Mouse (Mus musculus) G1E (cell line): ENCODE results near the gene Slc35b2. TPM values are rescaled to one million over a fixed set of nuclear protein-coding genes. Genes with fewer than 3 reads are reported as not detected.
A peak's percentile ranks its signal among the peaks of the same experiment; 100 is the strongest.

ENCODE experiments used
- ATAC-seq: 2 replicates; pipeline ENCODE4 v1.8.0; 2016; ENCODE audit warnings: mild to moderate bottlenecking; ENCODE audit not compliant: insufficient number of reproducible peaks, poor library complexity, low FRiP score, severe bottlenecking; ENCODE audit errors: extremely low read depth
- DNase-seq: peaks from one replicate; pipeline ENCODE4 v3.0.0; 2012; ENCODE audit warnings: low spot score
- H3K27me3 ChIP-seq: 2 replicates; pipeline ENCODE4 v1.6.1; 2012; ENCODE audit warnings: mild to moderate bottlenecking, low read length, inconsistent platforms; ENCODE audit not compliant: insufficient read depth
- H3K36me3 ChIP-seq: replicated peaks from 2 replicates; pipeline ENCODE3; 2012; ENCODE audit warnings: mild to moderate bottlenecking, inconsistent platforms
- H3K4me1 ChIP-seq: 2 replicates; pipeline ENCODE4 v1.6.1; 2012; ENCODE audit warnings: low read depth, low read length, inconsistent platforms, mixed read lengths; ENCODE audit not compliant: insufficient read depth
- H3K4me3 ChIP-seq: 2 replicates; pipeline ENCODE4 v1.5.1; 2012; ENCODE audit warnings: low read depth, mild to moderate bottlenecking, inconsistent platforms, low read length, moderate library complexity, mixed read lengths
- H3K9me3 ChIP-seq: replicated peaks from 2 replicates; pipeline ENCODE4 v1.6.1; 2012; ENCODE audit warnings: inconsistent platforms
- CTCF ChIP-seq: IDR thresholded peaks from 2 replicates; pipeline ENCODE4 v1.5.1; 2012; ENCODE audit warnings: low read depth, low read length, inconsistent platforms, mixed read lengths
- GATA1 ChIP-seq: IDR thresholded peaks from 2 replicates; pipeline ENCODE4 v1.6.1; 2012; ENCODE audit warnings: borderline replicate concordance, low read length, inconsistent platforms, mixed read lengths
- GATA2 ChIP-seq: IDR thresholded peaks from 2 replicates; pipeline ENCODE4 v1.6.1; 2012; ENCODE audit warnings: low read depth, low read length, inconsistent platforms, borderline replicate concordance
- POLR2AphosphoS5 ChIP-seq: IDR thresholded peaks from 2 replicates; pipeline ENCODE4 v1.6.1; 2012; ENCODE audit warnings: low read depth, low read length, inconsistent platforms; ENCODE audit not compliant: insufficient replicate concordance
- TAL1 ChIP-seq: conservative IDR thresholded peaks from 2 replicates; pipeline ENCODE4 v1.6.1; 2012; ENCODE audit warnings: low read depth, low read length, inconsistent platforms, mixed read lengths
- polyA plus RNA-seq: library from polyadenylated mRNA; stranded (reverse); fragments of >175 nt; gene quantifications from 2 replicates; pipeline ENCODE4 v1.2.3, GENCODE M21; 2012
- total RNA-seq, 2 experiments: library from RNA; stranded (forward) in 1 of 2; stranded (reverse) in 1 of 2; fragments of 200-1000 nt in 1 of 2; fragments of >200 nt in 1 of 2; fragmentation: Nextera tagmentation in 1 of 2; gene quantifications; 2 replicates each; pipeline ENCODE4 v1.2.3; 2014 to 2017

Gene Slc35b2
- total and polyA plus RNA-seq, 3 experiments = 24.9 to 77.1 (median 46.5) TPM

- Histone ChIP-seq H3K36me3 (no peaks in the 10 kb centered on the region), H3K27me3 (peaks cover 15% of the 10 kb centered on the region), H3K4me3 (peak within 1 kb of the TSS; percentile 71), H3K9me3 (no peaks in the 10 kb centered on the region), H3K4me1 (peaks cover 76% of the 10 kb centered on the region)
- ATAC-seq (no peak), DNase-seq (peak; percentile 71)
- no peak for TF ChIP-seq TAL1
- no peak for TF ChIP-seq GATA2
- no peak for TF ChIP-seq GATA1
- TF ChIP-seq POLR2AphosphoS5 = no peak
- TF ChIP-seq CTCF = no peak
These were observed 36.0 kb downstream of the Slc35b2 start, which contains the start of gene Slc29a1 for GRCm38 (mm10) chr17:45599446-45600242. TSS of gene Slc29a1 (minus strand) at chr17:45599606.

- Histone ChIP-seq H3K4me1 (peaks cover 69% of the 10 kb centered on the region), H3K27me3 (peaks cover 15% of the 10 kb centered on the region), H3K4me3 (no peak overlapping the region), H3K9me3 (no peaks in the 10 kb centered on the region), H3K36me3 (no peaks in the 10 kb centered on the region)
- no peak for ATAC-seq
- no peak for TF ChIP-seq TAL1
- no peak for DNase-seq
These were observed 36.6 kb downstream of the Slc35b2 start for GRCm38 (mm10) chr17:45600267-45600666.

GRCm38 (mm10) chr17:45601325-45601724, 37.7 kb downstream of the Slc35b2 start:
- H3K4me1 ChIP-seq = peaks cover 59% of the 10 kb centered on the region
- TF ChIP-seq GATA2 = no peak
- no peak for TF ChIP-seq TAL1
- no peak for TF ChIP-seq GATA1
- no peak for TF ChIP-seq CTCF
- TF ChIP-seq POLR2AphosphoS5 = no peak
- peak overlapping the region; percentile 45; the same call in 1 of the 2 replicates for H3K4me3 ChIP-seq
- DNase-seq = no peak
- H3K36me3 ChIP-seq = no peaks in the 10 kb centered on the region
- no peak for ATAC-seq
- H3K27me3 ChIP-seq = peaks cover 15% of the 10 kb centered on the region
- no peaks in the 10 kb centered on the region for H3K9me3 ChIP-seq

GRCm38 (mm10) chr17:45601877-45602304, 38.2 kb downstream of the Slc35b2 start, which contains the start of gene Mymx:
TSS of gene Mymx (minus strand) at chr17:45602102.
- Histone ChIP-seq H3K36me3 (no peaks in the 10 kb centered on the region), H3K4me1 (peaks cover 53% of the 10 kb centered on the region), H3K27me3 (peaks cover 17% of the 10 kb centered on the region), H3K9me3 (no peaks in the 10 kb centered on the region), H3K4me3 (peak within 1 kb of the TSS; percentile 45; the same call in 1 of the 2 replicates)
- TF ChIP-seq GATA1 = no peak
- no peak for TF ChIP-seq TAL1
- no peak for TF ChIP-seq GATA2
- no peak for TF ChIP-seq POLR2AphosphoS5
- TF ChIP-seq CTCF = no peak
- ATAC-seq (no peak), DNase-seq (no peak)

GRCm38 (mm10) chr17:45602984-45603383, 39.3 kb downstream of the Slc35b2 start:
- no peak for TF ChIP-seq TAL1
- TF ChIP-seq POLR2AphosphoS5 = no peak
- no peak for TF ChIP-seq GATA1
- TF ChIP-seq CTCF = no peak
- TF ChIP-seq GATA2 = no peak
- ATAC-seq = no peak
- no peak for DNase-seq
- Histone ChIP-seq H3K36me3 (no peaks in the 10 kb centered on the region), H3K27me3 (peaks cover 17% of the 10 kb centered on the region), H3K9me3 (no peaks in the 10 kb centered on the region; the same call in 1 of the 2 replicates), H3K4me1 (peaks cover 45% of the 10 kb centered on the region), H3K4me3 (no peak overlapping the region)

- peaks cover 6% of the 10 kb centered on the region; the same call in 1 of the 2 replicates for H3K27me3 ChIP-seq
- TF ChIP-seq POLR2AphosphoS5 (no peak), GATA1 (no peak), CTCF (no peak), TAL1 (no peak), GATA2 (no peak)
- DNase-seq (no peak), ATAC-seq (no peak)
- peaks cover 16% of the 10 kb centered on the region for H3K4me1 ChIP-seq
- no peaks in the 10 kb centered on the region for H3K36me3 ChIP-seq
- H3K4me3 ChIP-seq = no peak overlapping the region
- H3K9me3 ChIP-seq = no peaks in the 10 kb centered on the region; the same call in 1 of the 2 replicates
These were observed 43.6 kb downstream of the Slc35b2 start for GRCm38 (mm10) chr17:45606992-45607879.
